Mouse (Mus musculus): Measurements from ENCODE around the gene Kazn. TPM values are rescaled to one million over a fixed set of nuclear protein-coding genes. Genes with fewer than 3 reads are reported as not detected.

The Kazn gene
- polyA plus RNA-seq, 1 experiment from 2014 or later = 14.1 TPM

- Histone ChIP-seq H3K27me3 (ENCODE audit: insufficient read depth, low read length) (no peaks in the 10 kb centered on the region; the same call in 1 of the 2 replicates), H3K4me3 (ENCODE audit: low read depth, low read length) (no peak overlapping the region), H3K4me2 (peak overlapping the region; percentile 48), H3K9ac (no peak overlapping the region), H3K4me1 (ENCODE audit: insufficient read depth) (0 out of 2 replicates have a peak, but pooled peaks cover 8% of the 10 kb centered on the region), H3K27ac (ENCODE audit: low read depth) (peak overlapping the region; percentile 67; the same call in 1 of the 2 replicates), H3K9me3 (ENCODE audit: low read depth, low read length) (no peaks in the 10 kb centered on the region), H3K36me3 (ENCODE audit: insufficient read depth) (no peaks in the 10 kb centered on the region)
- peak; percentile 89 for TF ChIP-seq CTCF (IDR thresholded peaks at IDR 0.05; ENCODE audit: low read depth)
- DNase-seq = peak; percentile 93
- 13% methylated on average over 8 of the region's 8 CpGs for WGBS
- peak; percentile 59; the same call in 1 of the 2 replicates for ATAC-seq (ENCODE audit: insufficient read depth)
These were observed 140.9 kb downstream of the Kazn start for GRCm38 (mm10) chr4:142098303-142098702.

- no peaks in the 10 kb centered on the region for H3K9me3 ChIP-seq (ENCODE audit: low read depth, low read length)
- WGBS = 7% methylated on average over 5 of the region's 5 CpGs
- no peaks in the 10 kb centered on the region for H3K36me3 ChIP-seq (ENCODE audit: insufficient read depth)
- no peak for TF ChIP-seq CTCF (IDR thresholded peaks at IDR 0.05; ENCODE audit: low read depth)
- no peak overlapping the region for H3K4me3 ChIP-seq (ENCODE audit: low read depth, low read length)
- 0 out of 2 replicates have a peak, but pooled peaks cover 8% of the 10 kb centered on the region for H3K4me1 ChIP-seq (ENCODE audit: insufficient read depth)
- ATAC-seq (ENCODE audit: insufficient read depth) (peak; percentile 84), DNase-seq (peak; percentile 93)
- H3K27me3 ChIP-seq (ENCODE audit: insufficient read depth, low read length) = no peaks in the 10 kb centered on the region; the same call in 1 of the 2 replicates
- H3K9ac ChIP-seq = no peak overlapping the region
- peak overlapping the region; percentile 48 for H3K4me2 ChIP-seq
- H3K27ac ChIP-seq (ENCODE audit: low read depth) = peak overlapping the region; percentile 80
These were observed 141.3 kb downstream of the Kazn start for GRCm38 (mm10) chr4:142097871-142098270.

GRCm38 (mm10) chr4:142095513-142096241, 143.5 kb downstream of the Kazn start:
- H3K27ac ChIP-seq (ENCODE audit: low read depth) = no peak overlapping the region
- H3K9me3 ChIP-seq (ENCODE audit: low read depth, low read length) = no peaks in the 10 kb centered on the region
- H3K36me3 ChIP-seq (ENCODE audit: insufficient read depth) = no peaks in the 10 kb centered on the region
- no peak overlapping the region for H3K4me2 ChIP-seq
- DNase-seq = peak; percentile 42
- 46% methylated on average over 15 of the region's 15 CpGs for WGBS
- no peak overlapping the region for H3K9ac ChIP-seq
- TF ChIP-seq CTCF (IDR thresholded peaks at IDR 0.05; ENCODE audit: low read depth) = no peak
- H3K4me3 ChIP-seq (ENCODE audit: low read depth, low read length) = no peak overlapping the region
- H3K27me3 ChIP-seq (ENCODE audit: insufficient read depth, low read length) = no peaks in the 10 kb centered on the region
- ATAC-seq (ENCODE audit: insufficient read depth) = no peak
- 0 out of 2 replicates have a peak, but pooled peaks cover 8% of the 10 kb centered on the region for H3K4me1 ChIP-seq (ENCODE audit: insufficient read depth)

GRCm38 (mm10) chr4:142094386-142094785, 144.8 kb downstream of the Kazn start:
- no peak overlapping the region for H3K27ac ChIP-seq (ENCODE audit: low read depth)
- no peak overlapping the region for H3K4me2 ChIP-seq
- 0 out of 2 replicates have a peak, but pooled peaks cover 8% of the 10 kb centered on the region for H3K4me1 ChIP-seq (ENCODE audit: insufficient read depth)
- H3K36me3 ChIP-seq (ENCODE audit: insufficient read depth) = no peaks in the 10 kb centered on the region
- H3K9ac ChIP-seq = no peak overlapping the region
- no peaks in the 10 kb centered on the region for H3K27me3 ChIP-seq (ENCODE audit: insufficient read depth, low read length)
- WGBS = 75% methylated on average over 11 of the region's 11 CpGs
- ATAC-seq (ENCODE audit: insufficient read depth) (no peak), DNase-seq (no peak)
- no peak for TF ChIP-seq CTCF (IDR thresholded peaks at IDR 0.05; ENCODE audit: low read depth)
- no peak overlapping the region for H3K4me3 ChIP-seq (ENCODE audit: low read depth, low read length)
- no peaks in the 10 kb centered on the region for H3K9me3 ChIP-seq (ENCODE audit: low read depth, low read length)

- no peak overlapping the region for H3K9ac ChIP-seq
- H3K9me3 ChIP-seq (ENCODE audit: low read depth, low read length) = no peaks in the 10 kb centered on the region
- no peak overlapping the region for H3K4me2 ChIP-seq
- H3K4me3 ChIP-seq (ENCODE audit: low read depth, low read length) = no peak overlapping the region
- no peak overlapping the region for H3K27ac ChIP-seq (ENCODE audit: low read depth)
- DNase-seq (no peak), ATAC-seq (ENCODE audit: insufficient read depth) (no peak)
- 57% methylated on average over 2 of the region's 2 CpGs for WGBS
- no peaks in the 10 kb centered on the region for H3K36me3 ChIP-seq (ENCODE audit: insufficient read depth)
- no peaks in the 10 kb centered on the region for H3K4me1 ChIP-seq (ENCODE audit: insufficient read depth)
- TF ChIP-seq CTCF (IDR thresholded peaks at IDR 0.05; ENCODE audit: low read depth) = no peak
- no peaks in the 10 kb centered on the region for H3K27me3 ChIP-seq (ENCODE audit: insufficient read depth, low read length)
These were observed 148.1 kb downstream of the Kazn start for GRCm38 (mm10) chr4:142091100-142091499.

- WGBS = 73% methylated on average over 6 of the region's 6 CpGs
- no peak for DNase-seq
These were observed 149.2 kb downstream of the Kazn start for GRCm38 (mm10) chr4:142089966-142090365.

GRCm38 (mm10) chr4:142088836-142089235, 150.4 kb downstream of the Kazn start:
- Histone ChIP-seq H3K4me1 (ENCODE audit: insufficient read depth) (no peaks in the 10 kb centered on the region), H3K27me3 (ENCODE audit: insufficient read depth, low read length) (no peaks in the 10 kb centered on the region), H3K27ac (ENCODE audit: low read depth) (no peak overlapping the region), H3K9ac (no peak overlapping the region), H3K4me3 (ENCODE audit: low read depth, low read length) (no peak overlapping the region), H3K4me2 (no peak overlapping the region), H3K36me3 (ENCODE audit: insufficient read depth) (no peaks in the 10 kb centered on the region), H3K9me3 (ENCODE audit: low read depth, low read length) (no peaks in the 10 kb centered on the region)
- no peak for TF ChIP-seq CTCF (IDR thresholded peaks at IDR 0.05; ENCODE audit: low read depth)
- no peak for ATAC-seq (ENCODE audit: insufficient read depth)
- WGBS = 55% methylated on average over 6 of the region's 6 CpGs
- no peak for DNase-seq

More at GRCm38 (mm10) chr4:142089966-142090365, 149.2 kb downstream of the Kazn start:
- Histone ChIP-seq H3K4me1 (ENCODE audit: insufficient read depth) (no peaks in the 10 kb centered on the region), H3K4me3 (ENCODE audit: low read depth, low read length) (no peak overlapping the region), H3K27me3 (ENCODE audit: insufficient read depth, low read length) (no peaks in the 10 kb centered on the region), H3K36me3 (ENCODE audit: insufficient read depth) (no peaks in the 10 kb centered on the region), H3K9me3 (ENCODE audit: low read depth, low read length) (no peaks in the 10 kb centered on the region), H3K9ac (no peak overlapping the region), H3K4me2 (no peak overlapping the region), H3K27ac (ENCODE audit: low read depth) (no peak overlapping the region)
- no peak for TF ChIP-seq CTCF (IDR thresholded peaks at IDR 0.05; ENCODE audit: low read depth)
- no peak for ATAC-seq (ENCODE audit: insufficient read depth)
